Mouse (Mus musculus) midbrain, embryonic 16.5 days (tissue): ENCODE results near the gene Fancc. TPM values are rescaled to one million over a fixed set of nuclear protein-coding genes. Genes with fewer than 3 reads are reported as not detected.
A peak's percentile ranks its signal among the peaks of the same experiment; 100 is the strongest.

ENCODE experiments used
- ATAC-seq: fragments of 200-750 bp; cut with Nextera tagmentation; 2 replicates; pipeline ENCODE4 v1.8.0; 2017; ENCODE audit warnings: moderate TSS enrichment
- H3K27ac ChIP-seq: fragments of 300-500 bp; sonication (generic); 2 replicates; pipeline ENCODE4 v1.5.1; 2014; ENCODE audit warnings: mild to moderate bottlenecking, low read length, mixed read lengths
- H3K27me3 ChIP-seq: fragments of 300-500 bp; sonication (generic); 2 replicates; pipeline ENCODE4 v1.6.1; 2014; ENCODE audit warnings: low read depth, low read length, mixed read lengths; ENCODE audit not compliant: control insufficient read depth, insufficient read depth
- H3K36me3 ChIP-seq: fragments of 300-500 bp; sonication (generic); 2 replicates; pipeline ENCODE4 v1.6.1; 2014; ENCODE audit warnings: mild to moderate bottlenecking, low read length, moderate library complexity, mixed read lengths; ENCODE audit not compliant: control insufficient read depth, insufficient read depth
- H3K4me1 ChIP-seq: fragments of 300-500 bp; sonication (generic); 2 replicates; pipeline ENCODE4 v1.6.1; 2014; ENCODE audit warnings: mild to moderate bottlenecking, low read length, mixed read lengths; ENCODE audit not compliant: control insufficient read depth, insufficient read depth
- H3K4me2 ChIP-seq: fragments of 300-500 bp; sonication (generic); 2 replicates; pipeline ENCODE4 v1.6.1; 2014; ENCODE audit warnings: mild to moderate bottlenecking, low read length, mixed read lengths
- H3K4me3 ChIP-seq: fragments of 300-500 bp; sonication (generic); 2 replicates; pipeline ENCODE4 v1.5.1; 2014; ENCODE audit warnings: low read depth, mild to moderate bottlenecking, low read length, moderate library complexity, mixed read lengths
- H3K9ac ChIP-seq: fragments of 300-500 bp; sonication (generic); 2 replicates; pipeline ENCODE4 v1.6.1; 2014; ENCODE audit warnings: low read depth, low read length, mixed read lengths
- H3K9me3 ChIP-seq: fragments of 300-500 bp; sonication (generic); replicated peaks from 2 replicates; pipeline ENCODE4 v1.6.1; 2014; ENCODE audit warnings: mild to moderate bottlenecking, low read length, mixed read lengths; ENCODE audit not compliant: control insufficient read depth, poor library complexity, severe bottlenecking
- WGBS: fragments of 180-500 bp; shearing (Covaris S2); extraction: QIAGEN DNeasy Blood & Tissue Kit; methylation state at CpG from one replicate; pipeline ENCODE4 v1.1.7; 2014; 5-methylcytosine and 5-hydroxymethylcytosine counted together
- polyA plus RNA-seq: library from polyadenylated mRNA; unstranded; fragments of >200 nt; fragmentation: Nextera tagmentation; extraction: Ambion mirVana; gene quantifications from 2 replicates; pipeline ENCODE4 v1.2.1, GENCODE M21; 2015

The Fancc gene
- polyA plus RNA-seq, 1 experiment from 2014 or later = 14.2 TPM

- no peaks in the 10 kb centered on the region for H3K9me3 ChIP-seq
- peaks cover 6% of the 10 kb centered on the region for H3K27me3 ChIP-seq
- H3K4me3 ChIP-seq = peak overlapping the region; percentile 45
- no peaks in the 10 kb centered on the region for H3K36me3 ChIP-seq
- no peak overlapping the region for H3K27ac ChIP-seq
- H3K4me1 ChIP-seq = peaks cover 17% of the 10 kb centered on the region
- ATAC-seq = peak; percentile 84
- H3K9ac ChIP-seq = peak overlapping the region; percentile 63
- H3K4me2 ChIP-seq = peak overlapping the region; percentile 81
- 1% methylated on average over 25 of the region's 27 CpGs for WGBS
Measured at GRCm38 (mm10) chr13:63272602-63273229, 224.4 kb downstream of the Fancc start.

- Histone ChIP-seq H3K4me1 (peaks cover 17% of the 10 kb centered on the region), H3K27ac (no peak overlapping the region), H3K4me3 (peak overlapping the region; percentile 45), H3K9ac (peak overlapping the region; percentile 63), H3K27me3 (peaks cover 6% of the 10 kb centered on the region), H3K36me3 (no peaks in the 10 kb centered on the region), H3K4me2 (peak overlapping the region; percentile 81), H3K9me3 (no peaks in the 10 kb centered on the region)
- ATAC-seq = no peak; the same call in 1 of the 2 replicates
- WGBS = 9% methylated on average over 16 of the region's 16 CpGs
Measured at GRCm38 (mm10) chr13:63272017-63272601, 225.0 kb downstream of the Fancc start.

DNA sequence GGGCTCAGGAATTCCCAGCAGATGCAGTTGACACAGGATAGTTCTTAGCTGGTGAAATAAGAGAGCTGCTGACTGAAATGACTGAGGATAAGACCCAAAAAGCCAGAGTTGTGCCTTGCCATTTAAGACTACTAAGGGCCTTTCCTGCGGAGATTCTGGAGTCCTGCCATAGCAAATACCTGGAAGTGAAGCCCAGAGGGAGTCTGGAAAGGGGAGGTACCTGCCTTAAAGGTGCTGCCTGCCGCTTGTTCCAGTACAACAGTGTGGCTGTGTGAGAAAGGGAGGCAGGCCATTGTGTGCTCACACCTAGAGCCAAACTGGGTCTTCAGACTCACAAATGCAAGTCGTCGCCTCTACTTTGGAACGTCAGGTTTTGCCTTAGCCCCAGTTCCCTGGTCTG is 226.9 kb downstream of the Fancc start:
- Histone ChIP-seq H3K4me3 (no peak overlapping the region), H3K9ac (no peak overlapping the region)

DNA sequence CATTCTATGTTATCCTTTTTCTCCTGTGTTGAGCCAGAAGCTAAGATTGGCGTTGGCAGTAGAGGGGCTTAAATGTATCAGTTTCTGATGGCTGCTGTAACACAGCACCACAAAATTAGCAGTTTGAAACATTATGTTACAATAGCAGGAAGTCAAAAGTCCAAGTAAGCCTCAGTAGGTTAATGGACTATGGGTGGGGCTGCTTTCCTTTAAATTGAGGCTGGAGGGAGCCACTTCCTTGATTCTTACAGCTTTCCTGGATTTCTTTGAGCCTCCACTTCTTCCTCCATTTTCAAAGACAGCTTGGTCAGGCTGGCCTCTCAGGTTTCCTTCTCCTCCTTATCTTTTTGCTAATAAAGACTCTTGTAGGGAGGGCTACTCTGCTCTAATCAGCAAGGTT is 228.3 kb downstream of the Fancc start:
- no peak for ATAC-seq
- Histone ChIP-seq H3K36me3 (no peaks in the 10 kb centered on the region), H3K27ac (no peak overlapping the region), H3K4me2 (no peak overlapping the region), H3K4me1 (peaks cover 17% of the 10 kb centered on the region), H3K9me3 (no peaks in the 10 kb centered on the region), H3K4me3 (no peak overlapping the region), H3K27me3 (peaks cover 4% of the 10 kb centered on the region), H3K9ac (no peak overlapping the region)
- WGBS = 85% methylated on average over 1 of the region's 1 CpGs

More for the DNA sequence above, 226.9 kb downstream of the Fancc start:
- no peak overlapping the region for H3K27ac ChIP-seq
- WGBS = 47% methylated on average over 5 of the region's 5 CpGs
- H3K9me3 ChIP-seq = no peaks in the 10 kb centered on the region
- peaks cover 17% of the 10 kb centered on the region for H3K4me1 ChIP-seq
- H3K36me3 ChIP-seq = no peaks in the 10 kb centered on the region
- H3K27me3 ChIP-seq = peaks cover 6% of the 10 kb centered on the region
- no peak overlapping the region for H3K4me2 ChIP-seq
- no peak for ATAC-seq

- no peaks in the 10 kb centered on the region for H3K36me3 ChIP-seq
- peaks cover 4% of the 10 kb centered on the region for H3K27me3 ChIP-seq
- no peak overlapping the region for H3K4me2 ChIP-seq
- no peak for ATAC-seq
- no peaks in the 10 kb centered on the region for H3K9me3 ChIP-seq
- no peak overlapping the region for H3K4me3 ChIP-seq
- no peak overlapping the region for H3K27ac ChIP-seq
- peaks cover 17% of the 10 kb centered on the region for H3K4me1 ChIP-seq
- whole genome bisulfite sequencing = 86% methylated on average over 4 of the region's 4 CpGs
- no peak overlapping the region for H3K9ac ChIP-seq
Measured at GRCm38 (mm10) chr13:63268371-63268770, 228.7 kb downstream of the Fancc start.

DNA sequence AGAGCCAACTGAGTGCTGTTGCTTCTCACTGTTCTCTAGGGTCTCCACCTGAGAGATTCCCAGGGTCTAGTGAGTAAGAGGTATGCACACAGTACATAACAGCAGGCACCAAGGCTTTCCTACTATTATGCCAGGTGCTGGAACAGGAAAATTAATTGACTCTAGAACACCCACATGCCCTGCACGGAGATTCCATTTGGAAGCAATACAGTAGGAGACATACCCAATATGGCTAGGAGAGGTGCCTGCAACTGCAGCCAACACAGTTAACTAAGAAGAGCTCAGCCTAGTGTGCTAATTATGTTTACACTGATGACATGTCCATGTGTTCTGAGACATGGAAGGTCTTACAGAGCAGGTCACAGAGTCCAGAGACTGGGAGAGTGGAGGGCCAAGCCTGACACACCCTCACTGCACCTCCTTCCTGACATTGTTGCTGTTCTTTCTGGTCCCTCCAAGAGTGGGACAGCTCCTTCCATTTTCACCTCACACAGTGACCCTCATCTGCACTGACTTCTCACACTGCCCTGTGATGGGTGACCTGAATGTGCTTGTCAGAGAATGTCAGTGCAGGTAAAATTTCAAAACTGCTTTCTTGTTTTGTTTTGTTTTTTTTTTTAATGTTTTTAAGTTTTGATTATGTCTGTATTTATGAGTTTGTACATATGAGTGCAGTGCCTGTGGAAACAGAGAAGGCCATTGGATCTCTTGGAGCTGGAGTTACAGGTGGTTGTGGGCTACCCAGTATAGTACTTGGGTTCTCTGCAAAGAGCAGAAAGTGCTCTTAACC is 234.7 kb downstream of the Fancc start:
- Histone ChIP-seq H3K4me3 (no peak overlapping the region), H3K4me1 (peaks cover 12% of the 10 kb centered on the region; the same call in 1 of the 2 replicates), H3K9me3 (no peaks in the 10 kb centered on the region), H3K4me2 (no peak overlapping the region), H3K36me3 (no peaks in the 10 kb centered on the region), H3K9ac (no peak overlapping the region), H3K27ac (no peak overlapping the region), H3K27me3 (no peaks in the 10 kb centered on the region)
- WGBS = 94% methylated on average over 1 of the region's 1 CpGs
- ATAC-seq = no peak

DNA sequence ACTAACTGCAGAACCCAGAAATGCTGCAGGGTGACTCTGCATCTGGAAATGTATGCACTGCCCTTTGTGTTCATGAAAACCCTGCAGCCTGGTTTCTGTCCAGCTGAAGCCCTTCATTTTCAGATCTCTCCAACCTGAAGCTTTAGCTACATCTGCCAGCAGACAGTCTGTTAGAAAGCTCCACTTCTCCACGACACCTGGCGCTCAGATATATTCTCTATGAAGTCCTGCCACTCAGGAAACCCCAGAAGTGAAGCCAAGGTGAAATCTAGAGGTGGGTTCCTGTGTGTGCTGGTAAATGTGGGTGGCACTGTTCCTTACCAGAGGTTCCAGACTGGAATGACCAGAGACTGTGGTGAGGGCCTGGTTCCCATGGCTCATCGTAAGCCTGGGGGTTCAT is 235.4 kb downstream of the Fancc start:
- no peak for ATAC-seq
- Histone ChIP-seq H3K4me3 (no peak overlapping the region), H3K27me3 (no peaks in the 10 kb centered on the region), H3K27ac (no peak overlapping the region), H3K9me3 (no peaks in the 10 kb centered on the region), H3K4me2 (no peak overlapping the region), H3K36me3 (no peaks in the 10 kb centered on the region), H3K4me1 (peaks cover 12% of the 10 kb centered on the region; the same call in 1 of the 2 replicates), H3K9ac (no peak overlapping the region)
- 96% methylated on average over 3 of the region's 3 CpGs for WGBS

DNA sequence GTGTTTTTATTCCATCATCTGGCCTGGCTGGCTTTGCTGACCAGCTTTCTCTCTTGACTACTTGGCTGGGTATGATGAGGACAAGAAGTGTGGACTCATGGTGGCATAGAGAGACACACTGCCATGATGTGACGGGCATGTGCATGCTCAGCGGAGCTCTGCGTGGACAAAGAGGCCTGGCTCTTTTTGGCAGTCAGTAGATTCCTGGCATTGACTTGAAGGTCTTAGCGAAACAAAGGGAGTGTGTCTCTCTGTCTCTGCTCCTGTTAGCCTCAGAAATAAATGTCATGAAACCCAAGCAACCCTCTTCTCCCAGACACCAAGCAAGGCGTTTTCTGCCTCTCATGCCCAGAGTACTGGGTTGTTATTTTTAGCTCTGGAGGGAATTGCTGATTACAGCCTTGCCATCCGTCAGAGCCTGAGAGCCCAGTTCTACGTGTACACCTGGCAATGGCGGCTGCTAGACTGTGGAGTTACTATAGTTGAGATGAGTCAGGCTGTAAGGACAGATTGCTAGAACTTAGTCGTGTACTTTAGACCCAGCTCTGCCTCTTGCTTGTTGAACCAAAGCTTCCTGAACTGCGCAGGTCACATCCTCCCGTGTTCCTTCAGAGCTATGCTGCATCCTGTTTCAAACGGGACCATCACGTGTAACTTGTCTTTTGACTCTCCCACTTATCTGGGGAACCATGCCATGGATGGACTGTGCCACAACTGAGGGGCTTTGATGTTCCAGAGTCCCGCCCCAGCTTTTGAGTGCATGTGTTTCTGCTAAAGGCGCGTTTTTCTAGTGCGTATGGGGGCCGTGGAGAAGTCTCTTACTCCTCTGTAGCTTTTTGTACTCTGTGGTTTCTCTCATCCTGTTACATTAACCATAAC is 236.1 kb downstream of the Fancc start:
- 58% methylated on average over 18 of the region's 18 CpGs for WGBS
- H3K27ac ChIP-seq = peak overlapping the region; percentile 9; the same call in 1 of the 2 replicates
- H3K4me3 ChIP-seq = no peak overlapping the region
- peak; percentile 69 for ATAC-seq
- H3K27me3 ChIP-seq = no peaks in the 10 kb centered on the region
- H3K4me1 ChIP-seq = peaks cover 12% of the 10 kb centered on the region; the same call in 1 of the 2 replicates
- no peak overlapping the region for H3K9ac ChIP-seq
- H3K4me2 ChIP-seq = no peak overlapping the region
- no peaks in the 10 kb centered on the region for H3K36me3 ChIP-seq
- H3K9me3 ChIP-seq = no peaks in the 10 kb centered on the region
